Mouse (Mus musculus) urinary bladder, postnatal 4 days (tissue): ENCODE measurements around the gene Palld.

Experiments
- DNase-seq, 2 experiments: peaks; one replicate each; pipeline ENCODE4 v3.0.0; 2021 to 2022; ENCODE audit warnings: low spot score in 2 of 2

The Palld gene

GRCm38 (mm10) chr8:61866920-61867319, 35.6 kb downstream of the Palld start:
- DNase-seq: no peak

DNA sequence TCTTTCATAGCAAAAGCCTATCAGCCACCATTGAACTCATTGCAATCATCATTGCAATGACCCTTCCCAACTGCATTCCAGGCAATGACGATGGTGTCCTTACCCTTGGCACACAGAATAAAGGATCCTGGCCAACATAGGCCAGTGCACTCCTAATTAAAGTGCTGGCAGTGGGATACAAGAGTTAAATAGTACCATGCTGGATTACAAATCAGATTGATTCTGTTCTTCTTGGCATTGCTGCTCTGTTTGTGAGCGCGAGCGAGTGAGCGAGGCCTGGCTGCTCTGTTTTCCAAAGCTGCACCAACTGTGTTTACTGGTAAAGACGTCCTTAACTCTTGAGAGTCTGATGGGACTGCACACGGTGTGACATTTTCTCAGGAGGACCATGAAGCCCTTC, 37.1 kb downstream of the Palld start:
- DNase-seq: no peak

DNA sequence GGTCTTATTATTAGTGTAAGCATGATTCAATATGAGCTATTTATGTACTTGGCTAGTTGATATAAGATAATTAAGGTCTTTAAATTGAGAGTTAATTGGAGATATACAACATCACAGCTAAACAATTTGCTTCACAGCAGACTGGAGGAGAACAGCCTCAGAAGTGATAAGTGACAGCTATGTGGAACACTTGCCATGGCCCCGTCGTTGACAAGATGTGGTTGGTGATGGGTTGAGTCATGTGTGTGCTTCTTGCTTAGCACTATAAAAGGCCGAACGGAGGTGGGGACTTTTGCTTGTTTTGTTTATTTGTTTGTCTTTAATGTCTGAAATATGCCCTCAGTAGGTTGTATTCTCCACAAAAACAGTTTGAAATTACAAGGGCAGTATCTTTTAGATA, 51.2 kb downstream of the Palld start:
- no peak for DNase-seq

DNA sequence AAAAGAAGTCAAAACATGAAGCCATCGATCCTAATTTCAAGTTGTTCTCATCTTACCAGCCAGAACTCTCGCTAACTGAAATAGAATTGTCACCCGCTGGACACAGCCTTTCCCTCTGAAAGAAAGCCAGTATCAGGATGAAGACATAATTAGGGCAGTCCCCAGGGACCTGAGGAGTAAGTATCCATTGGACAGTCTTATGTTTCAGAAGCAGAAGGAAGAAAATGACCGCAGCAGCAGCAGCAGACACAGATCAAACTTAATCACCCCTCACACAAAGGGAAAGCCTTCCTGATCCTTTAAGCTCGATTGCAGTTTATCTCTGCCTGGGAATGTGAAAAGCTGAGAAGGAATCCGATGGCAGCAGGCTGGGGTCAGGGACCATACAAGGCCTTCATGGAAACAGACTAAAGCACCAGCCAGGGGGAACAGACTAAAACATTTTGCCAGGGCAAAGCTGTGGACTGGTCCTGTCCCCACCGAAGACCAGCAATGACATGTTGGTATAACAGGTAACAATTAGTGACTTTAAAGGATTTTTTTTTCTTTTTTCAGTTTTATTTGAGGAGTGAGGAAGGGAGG, 53.8 kb downstream of the Palld start:
- DNase-seq: no peak

DNA sequence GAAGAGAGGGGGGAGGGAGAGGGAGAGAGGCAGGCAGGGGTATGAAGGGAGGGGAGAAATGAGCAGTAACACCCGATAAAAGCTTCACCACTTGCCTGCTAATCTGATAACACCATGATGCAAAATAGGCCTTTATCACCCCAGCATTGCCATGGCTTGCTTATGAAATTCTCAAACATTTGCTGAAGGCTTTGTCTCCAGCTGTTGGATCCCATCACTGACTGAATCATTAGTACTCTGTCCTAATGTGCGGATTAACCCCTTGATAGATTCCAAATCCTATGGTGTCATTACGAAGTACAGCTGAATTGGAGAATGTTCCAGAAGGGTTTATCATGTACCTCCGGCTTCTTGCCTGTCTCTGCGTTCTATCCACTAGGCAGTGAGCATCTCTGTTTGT, 55.0 kb downstream of the Palld start:
- DNase-seq: no peak

DNA sequence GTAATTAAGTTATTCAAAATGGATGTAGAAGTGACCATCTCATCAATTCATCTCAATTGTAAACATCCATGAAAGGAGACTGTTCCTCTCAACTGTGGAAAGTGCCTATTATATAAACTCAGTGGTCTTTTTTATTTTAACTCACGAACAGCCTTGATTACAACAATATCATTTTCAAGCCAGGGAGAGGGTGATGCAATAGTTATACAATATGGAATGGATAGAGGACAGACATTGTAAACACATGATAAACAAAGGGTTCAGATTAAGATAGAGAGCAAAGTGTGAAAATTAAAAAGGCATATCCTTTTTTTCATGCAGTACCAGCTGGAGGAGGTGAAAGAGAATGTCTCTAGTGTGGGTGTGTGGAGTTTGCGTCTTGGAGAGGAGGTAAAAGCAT, 57.5 kb downstream of the Palld start:
- no peak for DNase-seq

- no peak for DNase-seq
Observed at GRCm38 (mm10) chr8:61844575-61844974, 57.9 kb downstream of the Palld start.

GRCm38 (mm10) chr8:61843776-61844175, 58.7 kb downstream of the Palld start:
- DNase-seq: no peak

GRCm38 (mm10) chr8:61833211-61833610, 69.3 kb downstream of the Palld start:
- no peak for DNase-seq

GRCm38 (mm10) chr8:61831944-61832343, 70.5 kb downstream of the Palld start:
- DNase-seq: no peak

- no peak for DNase-seq
Observed at GRCm38 (mm10) chr8:61830821-61831220, 71.7 kb downstream of the Palld start.

- no peak for DNase-seq
Observed at GRCm38 (mm10) chr8:61824563-61824962, 77.9 kb downstream of the Palld start.

DNA sequence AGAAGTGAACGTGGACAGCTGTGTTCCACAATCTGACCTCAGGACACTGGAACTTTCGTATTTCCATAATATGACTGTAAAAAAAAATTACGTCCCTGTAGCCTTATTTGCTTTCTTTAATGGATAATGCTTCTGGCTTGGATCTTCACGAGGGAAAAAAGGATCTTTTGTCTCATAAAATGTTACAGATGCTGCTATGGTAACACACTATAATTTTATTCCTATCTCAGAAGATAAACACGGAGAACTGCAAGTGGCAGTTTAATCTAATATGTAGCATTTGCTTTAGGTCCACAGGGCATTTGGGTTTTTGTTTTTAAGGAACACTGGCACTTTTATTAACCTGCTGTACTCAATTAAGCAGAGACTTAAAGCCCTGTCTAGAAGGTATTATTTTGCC, 79.3 kb downstream of the Palld start:
- DNase-seq: no peak

GRCm38 (mm10) chr8:61803764-61804163, 98.7 kb downstream of the Palld start:
- no peak for DNase-seq

DNA sequence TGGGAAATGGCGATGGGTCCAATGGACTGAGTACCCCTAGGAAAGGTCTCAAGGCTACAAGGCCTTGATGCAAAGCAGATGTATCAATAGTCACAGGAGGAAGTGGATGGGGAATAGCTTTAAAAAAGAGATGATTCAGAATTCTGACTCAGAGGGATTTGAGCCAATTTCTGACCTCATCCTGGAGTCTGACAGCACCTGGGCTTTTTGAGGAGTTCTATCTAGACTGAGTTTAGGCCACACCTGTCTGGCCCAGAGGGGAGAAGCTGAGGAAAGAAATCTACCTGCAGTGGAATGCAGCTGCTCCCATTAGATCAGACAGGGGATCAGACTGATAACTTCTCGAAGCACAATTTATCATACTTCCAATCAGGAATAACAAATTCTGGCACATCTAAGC, 99.7 kb downstream of the Palld start:
- no peak for DNase-seq

- no peak for DNase-seq
Observed at GRCm38 (mm10) chr8:61797391-61797947, 105.0 kb downstream of the Palld start.

DNA sequence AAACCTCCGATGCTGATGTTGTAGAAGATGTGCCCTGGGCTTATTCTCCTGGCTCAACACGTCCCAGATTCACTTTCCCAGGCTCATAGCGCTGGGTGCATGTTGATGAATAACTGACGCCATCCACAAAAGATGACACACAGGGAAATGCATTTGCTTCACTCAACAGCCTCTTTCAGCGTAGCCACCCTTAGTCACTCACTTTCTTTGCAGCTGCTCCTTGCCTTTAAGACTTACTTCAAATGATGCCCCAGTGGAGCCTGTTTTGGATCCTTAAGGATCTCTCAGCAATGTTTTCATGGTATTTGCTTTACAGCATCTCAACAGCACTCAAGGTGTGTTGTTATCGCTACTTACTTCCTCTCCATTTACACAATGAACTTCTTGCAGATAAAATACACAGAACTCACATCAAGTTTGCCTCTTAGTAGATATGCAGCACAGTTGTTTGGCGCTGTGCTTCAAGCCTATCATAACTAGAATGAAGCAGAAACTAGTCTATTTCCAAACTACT, 105.9 kb downstream of the Palld start:
- DNase-seq: no peak

- no peak for DNase-seq
Observed at GRCm38 (mm10) chr8:61789946-61790345, 112.5 kb downstream of the Palld start.

GRCm38 (mm10) chr8:61789289-61789688, 113.2 kb downstream of the Palld start:
- DNase-seq: no peak

DNA sequence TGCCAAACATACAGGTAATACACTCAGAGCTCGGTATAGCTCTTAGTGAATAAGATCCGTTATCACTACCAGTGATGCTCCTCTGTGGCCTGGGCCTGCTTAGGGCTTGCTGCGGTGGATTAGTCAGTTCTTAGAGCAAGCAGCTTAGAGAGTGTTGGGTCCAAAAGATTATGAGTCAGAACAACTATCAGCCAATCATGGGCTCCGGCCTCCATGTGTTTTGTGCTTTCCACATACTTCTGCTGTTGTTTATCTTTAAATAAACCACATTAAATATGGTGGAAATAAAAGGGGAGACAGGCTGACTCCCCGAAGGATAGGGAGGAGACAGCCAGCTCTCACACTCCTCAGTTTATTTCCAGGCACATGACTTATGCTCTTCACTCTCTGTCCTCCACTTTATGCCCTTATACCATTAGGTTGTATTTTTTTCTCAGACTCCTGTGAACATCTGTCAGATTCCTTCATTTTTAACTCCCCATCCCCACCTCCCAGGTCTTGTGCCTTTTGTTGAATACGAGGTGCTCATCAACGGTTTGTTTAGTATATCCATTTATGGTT, 119.5 kb downstream of the Palld start:
- DNase-seq: no peak

- DNase-seq: no peak
Observed at GRCm38 (mm10) chr8:61780652-61781257, 121.7 kb downstream of the Palld start.

DNA sequence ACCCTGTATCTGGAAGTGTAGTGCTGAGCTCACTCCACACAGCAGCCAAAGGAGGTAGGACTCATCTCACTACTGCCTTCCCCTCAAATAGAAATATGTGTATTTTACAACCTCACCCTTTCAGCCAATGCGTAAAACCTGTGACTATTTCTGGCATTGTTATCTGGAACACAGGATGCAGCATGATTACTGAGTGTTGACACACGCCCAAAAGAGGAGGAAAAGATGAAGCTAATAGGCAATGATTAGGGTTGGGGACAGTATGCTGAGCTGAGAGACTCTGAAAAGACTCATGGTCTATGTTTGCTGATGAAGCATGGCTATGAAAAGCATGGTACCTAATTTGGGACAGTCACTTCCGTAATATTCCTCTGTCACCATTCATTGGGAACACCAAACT, 124.3 kb downstream of the Palld start:
- DNase-seq: no peak

GRCm38 (mm10) chr8:61776560-61776959, 125.9 kb downstream of the Palld start:
- DNase-seq: no peak
